Mouse (Mus musculus) bone marrow macrophage, adult 2 months (primary cell): ENCODE data around the gene Igsf21.

ENCODE experiments used
- CTCF ChIP-seq: IDR thresholded peaks from 2 replicates; pipeline ENCODE4 v1.5.1; 2012; ENCODE audit warnings: low read depth, mild to moderate bottlenecking, low read length, moderate library complexity
- POLR2A ChIP-seq: IDR thresholded peaks from 2 replicates; pipeline ENCODE4 v1.6.1; 2012; ENCODE audit warnings: mild to moderate bottlenecking, low read depth, low read length, borderline replicate concordance

- TF ChIP-seq CTCF (no peak), POLR2A (no peak)
These were observed 26.1 kb downstream of the Igsf21 start for GRCm38 (mm10) chr4:140220326-140221093.
